Mouse (Mus musculus) cerebellum, postnatal 4 days (tissue): ENCODE results near the gene Gm20479.
A peak's percentile ranks its signal among the peaks of the same experiment; 100 is the strongest.

Source experiments
- DNase-seq, 2 experiments: peaks; one replicate each; pipeline ENCODE4 v3.0.0; 2022; ENCODE audit warnings: low spot score in 2 of 2, mixed read lengths in 1 of 2

Gene Gm20479

GRCm38 (mm10) chr7:27310996-27311535 lies 46.2 kb downstream of the Gm20479 start:
- no peak for DNase-seq

GRCm38 (mm10) chr7:27310306-27310705 lies 46.9 kb downstream of the Gm20479 start:
- DNase-seq = peak in 1 of 2 experiments; percentile 80

GRCm38 (mm10) chr7:27309832-27310231 lies 47.4 kb downstream of the Gm20479 start:
- no peak for DNase-seq

- no peak for DNase-seq
These were observed 48.2 kb downstream of the Gm20479 start for GRCm38 (mm10) chr7:27308821-27309549.

GRCm38 (mm10) chr7:27307551-27307950 lies 49.7 kb downstream of the Gm20479 start:
- DNase-seq = no peak

- peak in 1 of 2 experiments; percentile 64 for DNase-seq
These were observed 50.8 kb downstream of the Gm20479 start for GRCm38 (mm10) chr7:27306161-27307160.

- DNase-seq = no peak
These were observed 52.0 kb downstream of the Gm20479 start for GRCm38 (mm10) chr7:27305091-27305730.
